Mouse (Mus musculus) heart, postnatal 25 days (tissue): ENCODE measurements around the gene Rnf32. TPM values are rescaled to one million over a fixed set of nuclear protein-coding genes. Genes with fewer than 3 reads are reported as not detected.

ENCODE experiments used
- DNase-seq: peaks from one replicate; pipeline ENCODE4 v3.0.0; 2022; ENCODE audit warnings: low spot score
- intact Hi-C: fragments of 180-260 bp; cut with DNase I; formaldehyde crosslinking; loops from one replicate; pipeline ENCODE4 v1.15.1; 2025
- total RNA-seq, 2 experiments: library from RNA; stranded (reverse); gene quantifications; 2 replicates each; pipeline ENCODE4 v1.2.3; 2021

Gene Rnf32
- total RNA-seq, 2 experiments from 2014 or later = 0.31 to 0.61 TPM

GRCm38 (mm10) chr5:29253876-29254275, 58.1 kb downstream of the Rnf32 start:
- intact Hi-C loops = no loop called here

GRCm38 (mm10) chr5:29270879-29271278, 75.1 kb downstream of the Rnf32 start:
- DNase-seq = no peak
- intact Hi-C loops = loop anchor here (5.0 kb wide), 1 partner anchor 819 kb away; no protein-coding TSS in a partner anchor

More at GRCm38 (mm10) chr5:29253876-29254275, 58.1 kb downstream of the Rnf32 start:
- no peak for DNase-seq

- intact Hi-C loops = loop anchor here (5.0 kb wide), 1 partner anchor 821 kb away; no protein-coding TSS in a partner anchor
- DNase-seq = no peak
Measured at GRCm38 (mm10) chr5:29273426-29273825, 77.6 kb downstream of the Rnf32 start.

GRCm38 (mm10) chr5:29274746-29275145, 79.0 kb downstream of the Rnf32 start:
- intact Hi-C loops = loop anchor here (5.0 kb wide), 1 partner anchor 822 kb away; no protein-coding TSS in a partner anchor
- DNase-seq = no peak

Other genes with a start within 250 kb of the Rnf32 start
- gene Lmbr1, start 182.4 kb downstream of the Rnf32 start, total RNA-seq = 10 to 100 TPM; 12.3 to 13.9 TPM
- 10 to 100 TPM; 11.9 to 12.7 TPM for gene Nom1, start 238.7 kb downstream of the Rnf32 start, total RNA-seq